Mouse (Mus musculus): Measurements from ENCODE around the gene Mettl23. TPM values are rescaled to one million over a fixed set of nuclear protein-coding genes. Genes with fewer than 3 reads are reported as not detected.

The Mettl23 gene
- total and polyA plus RNA-seq, 2 experiments from 2014 or later, result 63.2 to 77.1 TPM

DNA sequence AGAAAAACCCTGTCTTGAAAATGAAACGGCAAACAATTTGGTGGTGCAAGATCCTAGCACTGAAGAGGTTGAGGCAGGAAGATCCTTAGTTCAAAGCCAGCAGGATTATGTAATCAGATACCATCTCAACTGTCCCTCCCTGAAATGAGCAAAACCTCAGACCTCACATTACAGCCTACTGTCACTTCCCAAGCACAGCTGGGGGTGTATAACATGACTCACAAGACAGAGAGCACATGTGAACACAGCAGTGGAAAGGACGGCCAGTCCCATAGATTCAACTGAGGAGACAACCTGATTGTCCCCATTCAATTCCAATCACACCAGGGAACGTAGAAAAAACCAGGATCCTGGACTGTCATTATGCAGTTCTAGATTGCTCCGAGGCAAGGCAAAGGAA lies 6.8 kb upstream of the Mettl23 start:
- TF ChIP-seq EP300 (IDR thresholded peaks at IDR 0.05; ENCODE audit: low read depth) (no peak), CTCF (IDR thresholded peaks at IDR 0.05; ENCODE audit: low read depth) (no peak)
- ATAC-seq (ENCODE audit: insufficient read depth, low read depth) (no peak), DNase-seq (ENCODE audit: low spot score) (no peak)
- Histone ChIP-seq H3K4me1 (ENCODE audit: control insufficient read depth, insufficient read depth) (peaks cover 12% of the 10 kb centered on the region), H3K4me3 (ENCODE audit: low read depth, low read length) (no peak overlapping the region), H3K36me3 (replicated peaks; ENCODE audit: control insufficient read depth, insufficient read depth, low read length) (peaks cover 84% of the 10 kb centered on the region), H3K9me3 (replicated peaks; ENCODE audit: control insufficient read depth, low read length) (no peaks in the 10 kb centered on the region), H3K27ac (ENCODE audit: low read depth) (no peak overlapping the region), H3K27me3 (ENCODE audit: control insufficient read depth, insufficient read depth, low read length) (no peaks in the 10 kb centered on the region), H3K4me2 (ENCODE audit: low read depth, low read length) (no peak overlapping the region), H3K9ac (replicated peaks; ENCODE audit: low read depth, low read length) (no peak overlapping the region)
- 93% methylated on average over 4 of the region's 4 CpGs for WGBS

DNA sequence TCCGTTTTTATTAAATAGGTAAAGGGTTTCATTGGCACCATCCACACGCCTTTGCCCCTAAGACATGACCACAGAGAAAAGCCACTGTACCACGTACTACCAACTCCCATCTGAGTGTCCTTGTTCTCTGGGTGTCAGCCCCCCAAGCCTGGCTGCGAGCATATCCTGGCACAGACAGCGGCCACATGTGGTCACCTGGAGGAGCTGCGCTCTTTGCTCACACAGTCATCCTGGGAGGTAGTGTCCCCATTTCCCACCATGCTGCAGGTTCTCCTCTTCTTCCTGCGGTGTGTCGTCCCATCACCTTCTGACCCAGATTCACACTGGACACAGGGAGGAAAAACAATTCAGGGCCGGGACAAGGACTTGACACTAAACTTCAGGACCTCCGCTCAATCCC lies 5.6 kb upstream of the Mettl23 start:
- H3K4me2 ChIP-seq (ENCODE audit: low read depth, low read length), result no peak overlapping the region
- no peak for DNase-seq (ENCODE audit: low spot score)
- no peak overlapping the region for H3K9ac ChIP-seq (replicated peaks; ENCODE audit: low read depth, low read length)
- H3K27me3 ChIP-seq (ENCODE audit: control insufficient read depth, insufficient read depth, low read length), result no peaks in the 10 kb centered on the region
- 93% methylated on average over 10 of the region's 10 CpGs for WGBS
- no peak overlapping the region for H3K4me3 ChIP-seq (ENCODE audit: low read depth, low read length)
- H3K9me3 ChIP-seq (replicated peaks; ENCODE audit: control insufficient read depth, low read length), result no peaks in the 10 kb centered on the region
- H3K36me3 ChIP-seq (replicated peaks; ENCODE audit: control insufficient read depth, insufficient read depth, low read length), result peaks cover 84% of the 10 kb centered on the region
- no peak overlapping the region for H3K27ac ChIP-seq (ENCODE audit: low read depth)
- no peak for ATAC-seq (ENCODE audit: insufficient read depth, low read depth)
- peaks cover 18% of the 10 kb centered on the region for H3K4me1 ChIP-seq (ENCODE audit: control insufficient read depth, insufficient read depth)
- TF ChIP-seq EP300 (IDR thresholded peaks at IDR 0.05; ENCODE audit: low read depth) (no peak), CTCF (IDR thresholded peaks at IDR 0.05; ENCODE audit: low read depth) (0 out of 2 replicates have a peak, but pooled peaks have one; percentile 5)

DNA sequence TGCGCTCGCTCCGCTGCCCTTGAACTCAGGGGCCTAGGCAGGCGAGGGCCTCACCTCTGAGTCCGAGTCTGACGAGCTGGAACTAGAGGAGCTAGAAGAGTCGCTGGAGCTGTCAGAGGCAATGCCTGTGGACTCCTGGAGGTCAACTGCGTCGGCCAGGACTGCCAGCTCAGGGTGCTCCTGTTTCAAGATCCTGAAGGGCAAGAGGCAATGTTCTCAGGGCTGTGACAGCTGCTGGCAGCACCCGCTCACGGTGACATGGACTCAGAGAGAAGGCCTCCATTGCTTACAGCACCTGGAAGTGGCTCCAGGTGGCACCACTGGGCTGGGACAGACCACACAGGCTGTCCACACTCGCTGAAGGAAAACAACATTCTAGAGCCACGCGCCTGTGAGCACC lies 4.1 kb upstream of the Mettl23 start:
- Histone ChIP-seq H3K9me3 (replicated peaks; ENCODE audit: control insufficient read depth, low read length) (no peaks in the 10 kb centered on the region), H3K4me1 (ENCODE audit: control insufficient read depth, insufficient read depth) (peaks cover 18% of the 10 kb centered on the region), H3K27ac (ENCODE audit: low read depth) (no peak overlapping the region), H3K9ac (replicated peaks; ENCODE audit: low read depth, low read length) (no peak overlapping the region), H3K27me3 (ENCODE audit: control insufficient read depth, insufficient read depth, low read length) (no peaks in the 10 kb centered on the region), H3K4me3 (ENCODE audit: low read depth, low read length) (no peak overlapping the region), H3K4me2 (ENCODE audit: low read depth, low read length) (no peak overlapping the region), H3K36me3 (replicated peaks; ENCODE audit: control insufficient read depth, insufficient read depth, low read length) (peaks cover 73% of the 10 kb centered on the region)
- TF ChIP-seq CTCF (IDR thresholded peaks at IDR 0.05; ENCODE audit: low read depth) (no peak), EP300 (IDR thresholded peaks at IDR 0.05; ENCODE audit: low read depth) (no peak)
- ATAC-seq (ENCODE audit: insufficient read depth, low read depth) (no peak), DNase-seq (ENCODE audit: low spot score) (no peak)
- WGBS, result 77% methylated on average over 14 of the region's 14 CpGs

DNA sequence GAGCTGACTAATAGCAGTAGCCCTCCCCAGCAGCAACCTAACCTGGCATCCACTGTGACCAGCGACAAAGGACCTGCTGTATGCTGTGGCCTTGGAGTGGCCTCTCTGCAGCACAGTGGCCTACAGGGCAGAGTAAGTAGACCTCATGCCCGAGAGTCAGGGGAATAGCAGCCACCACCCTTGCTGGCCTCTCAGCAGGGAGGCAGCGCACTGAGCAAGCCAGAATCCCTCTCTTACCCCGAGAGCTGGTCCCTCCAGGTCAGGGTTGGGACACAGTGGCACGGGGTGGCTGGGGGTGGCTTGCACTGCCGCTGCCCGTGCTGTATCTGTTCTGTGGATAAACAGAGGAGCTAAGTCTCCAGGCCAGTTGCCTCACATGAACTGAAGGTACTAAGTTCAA lies 3.5 kb upstream of the Mettl23 start:
- Histone ChIP-seq H3K9me3 (replicated peaks; ENCODE audit: control insufficient read depth, low read length) (no peaks in the 10 kb centered on the region), H3K4me3 (ENCODE audit: low read depth, low read length) (no peak overlapping the region), H3K27ac (ENCODE audit: low read depth) (0 out of 2 replicates have a peak overlapping the region, but pooled peaks have one; percentile 23), H3K36me3 (replicated peaks; ENCODE audit: control insufficient read depth, insufficient read depth, low read length) (peaks cover 66% of the 10 kb centered on the region), H3K4me2 (ENCODE audit: low read depth, low read length) (no peak overlapping the region), H3K9ac (replicated peaks; ENCODE audit: low read depth, low read length) (no peak overlapping the region), H3K27me3 (ENCODE audit: control insufficient read depth, insufficient read depth, low read length) (no peaks in the 10 kb centered on the region), H3K4me1 (ENCODE audit: control insufficient read depth, insufficient read depth) (peaks cover 24% of the 10 kb centered on the region)
- ATAC-seq (ENCODE audit: insufficient read depth, low read depth), result no peak
- 60% methylated on average over 7 of the region's 7 CpGs for WGBS
- no peak for DNase-seq (ENCODE audit: low spot score)
- TF ChIP-seq EP300 (IDR thresholded peaks at IDR 0.05; ENCODE audit: low read depth), result no peak
- no peak for TF ChIP-seq CTCF (IDR thresholded peaks at IDR 0.05; ENCODE audit: low read depth)

DNA sequence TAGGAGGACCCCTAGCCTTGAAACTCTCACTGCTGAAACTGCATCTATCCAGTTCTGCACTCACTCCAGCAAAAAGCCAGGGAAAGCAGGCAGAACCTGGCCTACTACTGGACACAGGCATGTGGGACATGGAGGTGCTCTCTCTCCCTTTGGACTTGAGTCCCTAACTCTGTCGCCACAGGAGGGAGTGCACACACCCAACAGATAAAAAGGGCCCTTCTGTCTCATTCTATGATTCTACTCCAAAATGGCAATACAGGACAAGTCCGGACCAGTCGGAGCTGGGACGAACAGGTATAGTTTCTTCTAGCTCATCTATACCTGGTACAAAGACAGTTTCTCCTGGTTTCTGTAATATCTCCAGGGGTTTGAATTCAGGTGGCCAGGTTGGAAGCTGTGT lies 2.3 kb upstream of the Mettl23 start:
- Histone ChIP-seq H3K36me3 (replicated peaks; ENCODE audit: control insufficient read depth, insufficient read depth, low read length) (peaks cover 55% of the 10 kb centered on the region), H3K4me3 (ENCODE audit: low read depth, low read length) (no peak overlapping the region), H3K4me1 (ENCODE audit: control insufficient read depth, insufficient read depth) (peaks cover 24% of the 10 kb centered on the region), H3K27me3 (ENCODE audit: control insufficient read depth, insufficient read depth, low read length) (no peaks in the 10 kb centered on the region), H3K4me2 (ENCODE audit: low read depth, low read length) (peak overlapping the region; percentile 85), H3K9ac (replicated peaks; ENCODE audit: low read depth, low read length) (no peak overlapping the region), H3K9me3 (replicated peaks; ENCODE audit: control insufficient read depth, low read length) (no peaks in the 10 kb centered on the region), H3K27ac (ENCODE audit: low read depth) (no peak overlapping the region)
- WGBS, result 71% methylated on average over 4 of the region's 4 CpGs
- ATAC-seq (ENCODE audit: insufficient read depth, low read depth), result no peak
- no peak for DNase-seq (ENCODE audit: low spot score)
- TF ChIP-seq EP300 (IDR thresholded peaks at IDR 0.05; ENCODE audit: low read depth), result no peak
- no peak for TF ChIP-seq CTCF (IDR thresholded peaks at IDR 0.05; ENCODE audit: low read depth)

DNA sequence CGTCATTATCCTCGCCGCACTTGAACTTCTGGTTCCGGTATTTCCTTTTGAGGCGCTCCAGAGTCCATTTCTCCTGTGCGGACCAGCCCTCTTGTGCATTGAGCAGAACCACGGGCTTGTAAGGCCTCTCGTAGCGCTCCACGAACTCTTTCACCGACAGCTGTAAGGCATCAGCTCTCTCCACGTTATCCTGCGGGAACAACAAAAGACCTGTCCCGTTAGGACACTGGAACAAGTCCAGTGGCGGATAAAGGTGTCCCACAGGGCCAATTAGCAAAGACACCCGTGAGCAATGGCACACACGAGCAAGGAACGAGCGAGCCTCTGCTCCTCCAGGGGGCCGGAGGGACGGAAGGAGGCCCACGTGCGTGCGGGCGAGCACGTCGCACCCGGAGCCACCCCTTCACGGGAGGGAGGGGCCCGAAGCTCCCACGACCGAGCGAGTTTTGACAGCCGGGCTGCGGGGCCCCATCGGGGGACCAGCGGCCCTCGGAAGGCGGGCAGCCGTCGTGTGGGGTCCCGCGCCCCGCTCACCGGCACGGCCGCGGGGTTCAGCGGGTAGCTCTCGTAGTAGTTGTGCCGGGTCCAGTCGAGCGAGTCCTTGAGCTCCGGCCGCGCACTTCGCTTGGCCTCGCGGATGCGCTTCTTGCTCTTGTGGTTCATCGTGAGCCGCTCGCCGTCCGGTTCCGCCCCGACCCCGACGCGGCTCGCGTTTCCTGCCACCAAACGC lies 382 bp upstream of the Mettl23 start:
- ATAC-seq (ENCODE audit: insufficient read depth, low read depth) (peak; percentile 42), DNase-seq (ENCODE audit: low spot score) (peak; percentile 62)
- Histone ChIP-seq H3K27ac (ENCODE audit: low read depth) (peak overlapping the region; percentile 97), H3K9ac (replicated peaks; ENCODE audit: low read depth, low read length) (peak overlapping the region; percentile 90), H3K36me3 (replicated peaks; ENCODE audit: control insufficient read depth, insufficient read depth, low read length) (peaks cover 48% of the 10 kb centered on the region), H3K4me3 (ENCODE audit: low read depth, low read length) (peak overlapping the region; percentile 77), H3K4me1 (ENCODE audit: control insufficient read depth, insufficient read depth) (peaks cover 24% of the 10 kb centered on the region), H3K4me2 (ENCODE audit: low read depth, low read length) (peak overlapping the region; percentile 85), H3K27me3 (ENCODE audit: control insufficient read depth, insufficient read depth, low read length) (no peaks in the 10 kb centered on the region), H3K9me3 (replicated peaks; ENCODE audit: control insufficient read depth, low read length) (no peaks in the 10 kb centered on the region)
- WGBS, result under 1% methylated on average over 73 of the region's 73 CpGs
- TF ChIP-seq EP300 (IDR thresholded peaks at IDR 0.05; ENCODE audit: low read depth) (no peak), CTCF (IDR thresholded peaks at IDR 0.05; ENCODE audit: low read depth) (no peak)

All from heart, postnatal 0 days (tissue).